Mouse (Mus musculus): ENCODE measurements around the gene Pnpla1. TPM values are rescaled to one million over a fixed set of nuclear protein-coding genes. Genes with fewer than 3 reads are reported as not detected.
A peak's percentile ranks its signal among the peaks of the same experiment; 100 is the strongest.

The Pnpla1 gene
- polyA plus RNA-seq, 1 experiment from 2014 or later = 0.16 TPM

DNA sequence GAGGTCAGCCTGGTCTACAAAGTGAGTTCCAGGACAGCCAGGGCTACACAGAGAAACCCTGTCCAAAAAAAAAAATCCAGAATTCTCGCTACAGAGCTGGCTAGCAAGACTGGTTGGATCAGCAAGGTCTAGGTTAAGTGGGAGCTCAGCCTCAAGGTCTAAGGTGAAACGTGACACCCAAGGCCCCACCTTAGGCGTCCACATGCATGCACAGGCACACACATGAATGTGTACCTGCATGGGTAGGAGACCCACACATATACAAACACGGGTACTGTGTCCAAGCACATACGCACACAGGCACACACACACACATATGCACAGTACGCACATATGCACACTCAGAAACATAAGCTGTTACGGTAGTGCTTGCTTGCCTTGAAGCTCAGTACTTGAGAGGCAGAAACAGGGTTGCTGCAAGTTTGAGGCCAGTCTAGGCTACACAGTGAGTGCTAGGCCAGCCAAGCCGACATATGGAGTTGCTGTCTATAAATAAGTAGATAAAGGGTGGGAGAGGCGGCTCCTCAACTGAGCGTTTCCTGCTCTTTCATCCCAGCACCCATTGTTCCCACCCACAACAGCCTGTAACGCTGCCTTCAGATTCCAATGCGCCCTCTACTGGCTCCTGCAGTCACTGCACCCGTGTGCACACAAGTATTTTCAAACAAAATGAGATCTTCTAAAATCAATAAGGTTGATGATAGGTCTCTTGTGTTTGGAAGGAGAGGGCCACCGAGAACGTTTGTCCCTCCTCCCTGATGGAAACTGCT is 68.8 kb downstream of the Pnpla1 start:
- Histone ChIP-seq H3K27me3 (ENCODE audit: insufficient read depth, low read length) (no peaks in the 10 kb centered on the region), H3K36me3 (replicated peaks; ENCODE audit: insufficient read depth, low read length) (no peaks in the 10 kb centered on the region), H3K9me3 (ENCODE audit: low read length) (no peaks in the 10 kb centered on the region), H3K27ac (ENCODE audit: low read depth) (peak overlapping the region; percentile 9; the same call in 1 of the 2 replicates), H3K4me2 (ENCODE audit: low read depth, low read length) (no peak overlapping the region), H3K4me3 (ENCODE audit: low read depth, low read length) (no peak overlapping the region), H3K9ac (replicated peaks) (no peak overlapping the region), H3K4me1 (ENCODE audit: insufficient read depth) (peaks cover 19% of the 10 kb centered on the region)
- peak; percentile 75 for DNase-seq
- WGBS (ENCODE audit: insufficient replicate concordance) = 43% methylated on average over 15 of the region's 15 CpGs
- no peak for ATAC-seq
- no peak for TF ChIP-seq EP300 (IDR thresholded peaks at IDR 0.05; ENCODE audit: low read depth)
- peak; percentile 94 for TF ChIP-seq CTCF (IDR thresholded peaks at IDR 0.05; ENCODE audit: low read depth)

- DNase-seq (peak; percentile 18), ATAC-seq (no peak)
- Histone ChIP-seq H3K36me3 (replicated peaks; ENCODE audit: insufficient read depth, low read length) (no peaks in the 10 kb centered on the region), H3K27ac (ENCODE audit: low read depth) (no peak overlapping the region), H3K9me3 (ENCODE audit: low read length) (no peaks in the 10 kb centered on the region), H3K4me1 (ENCODE audit: insufficient read depth) (peaks cover 19% of the 10 kb centered on the region), H3K9ac (replicated peaks) (no peak overlapping the region), H3K4me2 (ENCODE audit: low read depth, low read length) (no peak overlapping the region), H3K27me3 (ENCODE audit: insufficient read depth, low read length) (no peaks in the 10 kb centered on the region), H3K4me3 (ENCODE audit: low read depth, low read length) (no peak overlapping the region)
- WGBS (ENCODE audit: insufficient replicate concordance) = 74% methylated on average over 9 of the region's 9 CpGs
- TF ChIP-seq EP300 (IDR thresholded peaks at IDR 0.05; ENCODE audit: low read depth) (no peak), CTCF (IDR thresholded peaks at IDR 0.05; ENCODE audit: low read depth) (no peak)
These were observed 69.8 kb downstream of the Pnpla1 start for GRCm38 (mm10) chr17:28928004-28928403.

DNA sequence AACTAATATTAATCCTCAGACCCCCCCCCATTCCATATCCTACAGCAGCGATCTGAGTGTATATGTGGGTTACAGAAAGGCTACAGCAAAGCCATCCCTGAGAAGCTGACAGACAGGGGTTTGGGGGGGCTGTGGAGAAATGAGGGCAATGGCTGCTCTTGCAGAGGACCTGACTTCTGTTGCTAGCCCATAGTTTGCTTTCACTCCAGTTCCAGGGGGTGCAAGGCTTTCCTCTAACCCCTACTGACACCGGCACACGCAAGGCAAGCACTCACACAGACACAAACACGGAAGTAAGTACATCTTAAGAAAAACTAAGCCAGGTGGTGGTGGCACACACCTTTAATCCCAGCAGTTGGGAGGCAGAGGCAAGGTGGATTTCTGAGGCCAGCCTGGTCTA is 71.2 kb downstream of the Pnpla1 start:
- no peak for TF ChIP-seq CTCF (IDR thresholded peaks at IDR 0.05; ENCODE audit: low read depth)
- no peak for TF ChIP-seq EP300 (IDR thresholded peaks at IDR 0.05; ENCODE audit: low read depth)
- Histone ChIP-seq H3K4me1 (ENCODE audit: insufficient read depth) (peaks cover 19% of the 10 kb centered on the region), H3K27me3 (ENCODE audit: insufficient read depth, low read length) (no peaks in the 10 kb centered on the region), H3K9ac (replicated peaks) (no peak overlapping the region), H3K9me3 (ENCODE audit: low read length) (no peaks in the 10 kb centered on the region), H3K36me3 (replicated peaks; ENCODE audit: insufficient read depth, low read length) (no peaks in the 10 kb centered on the region), H3K27ac (ENCODE audit: low read depth) (peak overlapping the region; percentile 99), H3K4me3 (ENCODE audit: low read depth, low read length) (no peak overlapping the region), H3K4me2 (ENCODE audit: low read depth, low read length) (no peak overlapping the region)
- 86% methylated on average over 4 of the region's 4 CpGs for WGBS (ENCODE audit: insufficient replicate concordance)
- no peak for DNase-seq
- no peak for ATAC-seq

DNA sequence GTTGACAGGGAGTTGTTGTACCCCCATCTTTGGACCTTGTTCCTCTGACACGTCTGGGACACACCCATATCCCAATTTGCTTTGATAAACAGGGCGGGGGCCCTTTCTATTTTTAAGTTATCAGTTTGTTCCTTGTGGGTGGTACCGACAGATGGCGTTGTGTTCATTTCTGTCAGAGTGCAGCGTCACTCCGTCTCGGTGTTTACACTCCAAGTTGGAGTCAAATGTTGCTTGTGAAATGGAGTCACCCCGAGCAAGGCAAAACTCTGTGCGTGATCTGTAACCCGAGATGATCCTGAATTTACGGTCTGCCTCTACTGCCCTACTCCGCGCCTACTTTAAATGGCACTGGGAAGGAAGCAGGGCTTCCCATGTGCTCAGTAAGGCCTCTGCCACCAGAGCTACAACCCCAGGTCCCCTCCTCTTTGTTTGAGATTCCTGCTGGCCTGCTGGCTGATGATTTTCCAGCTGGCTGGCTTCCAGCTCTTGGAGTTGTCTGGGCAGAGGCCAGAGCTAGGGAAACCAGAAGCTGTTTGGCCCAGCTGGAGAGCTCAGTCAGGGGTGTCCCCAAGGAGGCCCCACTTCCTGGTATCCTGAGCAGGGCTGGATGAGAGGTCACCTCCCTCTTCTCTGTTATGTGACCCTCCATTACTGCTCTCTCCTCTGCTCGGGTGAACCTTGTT is 72.3 kb downstream of the Pnpla1 start:
- Histone ChIP-seq H3K9me3 (ENCODE audit: low read length) (no peaks in the 10 kb centered on the region), H3K27ac (ENCODE audit: low read depth) (peak overlapping the region; percentile 99), H3K4me3 (ENCODE audit: low read depth, low read length) (peak overlapping the region; percentile 9; the same call in 1 of the 2 replicates), H3K27me3 (ENCODE audit: insufficient read depth, low read length) (no peaks in the 10 kb centered on the region), H3K36me3 (replicated peaks; ENCODE audit: insufficient read depth, low read length) (no peaks in the 10 kb centered on the region), H3K4me1 (ENCODE audit: insufficient read depth) (peaks cover 19% of the 10 kb centered on the region), H3K9ac (replicated peaks) (peak overlapping the region; percentile 74), H3K4me2 (ENCODE audit: low read depth, low read length) (peak overlapping the region; percentile 66)
- 11% methylated on average over 14 of the region's 14 CpGs for WGBS (ENCODE audit: insufficient replicate concordance)
- TF ChIP-seq CTCF (IDR thresholded peaks at IDR 0.05; ENCODE audit: low read depth) (peak; percentile 79), EP300 (IDR thresholded peaks at IDR 0.05; ENCODE audit: low read depth) (peak; percentile 96)
- peak; percentile 87 for ATAC-seq
- peak; percentile 90 for DNase-seq

GRCm38 (mm10) chr17:28931436-28932211 is 73.4 kb downstream of the Pnpla1 start:
- Histone ChIP-seq H3K4me2 (ENCODE audit: low read depth, low read length) (no peak overlapping the region), H3K4me1 (ENCODE audit: insufficient read depth) (peaks cover 28% of the 10 kb centered on the region), H3K4me3 (ENCODE audit: low read depth, low read length) (no peak overlapping the region), H3K36me3 (replicated peaks; ENCODE audit: insufficient read depth, low read length) (no peaks in the 10 kb centered on the region), H3K9ac (replicated peaks) (no peak overlapping the region), H3K27me3 (ENCODE audit: insufficient read depth, low read length) (no peaks in the 10 kb centered on the region), H3K9me3 (ENCODE audit: low read length) (no peaks in the 10 kb centered on the region), H3K27ac (ENCODE audit: low read depth) (peak overlapping the region; percentile 99)
- ATAC-seq (peak; percentile 4; the same call in 1 of the 2 replicates), DNase-seq (no peak)
- 83% methylated on average over 18 of the region's 18 CpGs for WGBS (ENCODE audit: insufficient replicate concordance)
- TF ChIP-seq CTCF (IDR thresholded peaks at IDR 0.05; ENCODE audit: low read depth) = no peak
- no peak for TF ChIP-seq EP300 (IDR thresholded peaks at IDR 0.05; ENCODE audit: low read depth)

GRCm38 (mm10) chr17:28932274-28932673 is 74.1 kb downstream of the Pnpla1 start:
- no peak for TF ChIP-seq EP300 (IDR thresholded peaks at IDR 0.05; ENCODE audit: low read depth)
- no peak for TF ChIP-seq CTCF (IDR thresholded peaks at IDR 0.05; ENCODE audit: low read depth)
- ATAC-seq = no peak

More at GRCm38 (mm10) chr17:28932274-28932673, 74.1 kb downstream of the Pnpla1 start:
- Histone ChIP-seq H3K36me3 (replicated peaks; ENCODE audit: insufficient read depth, low read length) (no peaks in the 10 kb centered on the region), H3K9ac (replicated peaks) (no peak overlapping the region), H3K9me3 (ENCODE audit: low read length) (no peaks in the 10 kb centered on the region), H3K4me2 (ENCODE audit: low read depth, low read length) (no peak overlapping the region), H3K27me3 (ENCODE audit: insufficient read depth, low read length) (no peaks in the 10 kb centered on the region), H3K27ac (ENCODE audit: low read depth) (peak overlapping the region; percentile 99), H3K4me3 (ENCODE audit: low read depth, low read length) (no peak overlapping the region), H3K4me1 (ENCODE audit: insufficient read depth) (peaks cover 28% of the 10 kb centered on the region)
- DNase-seq = no peak
- 88% methylated on average over 4 of the region's 4 CpGs for WGBS (ENCODE audit: insufficient replicate concordance)

Data from liver, postnatal 0 days (tissue).